Mouse (Mus musculus): ENCODE data around the gene Prpsap2. TPM values are rescaled to one million over a fixed set of nuclear protein-coding genes. Genes with fewer than 3 reads are reported as not detected.
"Not testable (repeated sequence)": the region's sequence is repeated elsewhere in the genome, so short reads cannot be mapped to it uniquely, and the experiment has no call there.

The Prpsap2 gene
- 19.8 and 24.8 TPM in 2 replicates for polyA plus RNA-seq (2016; fragmentation: Nextera tagmentation; extraction: Ambion mirVana)

DNA sequence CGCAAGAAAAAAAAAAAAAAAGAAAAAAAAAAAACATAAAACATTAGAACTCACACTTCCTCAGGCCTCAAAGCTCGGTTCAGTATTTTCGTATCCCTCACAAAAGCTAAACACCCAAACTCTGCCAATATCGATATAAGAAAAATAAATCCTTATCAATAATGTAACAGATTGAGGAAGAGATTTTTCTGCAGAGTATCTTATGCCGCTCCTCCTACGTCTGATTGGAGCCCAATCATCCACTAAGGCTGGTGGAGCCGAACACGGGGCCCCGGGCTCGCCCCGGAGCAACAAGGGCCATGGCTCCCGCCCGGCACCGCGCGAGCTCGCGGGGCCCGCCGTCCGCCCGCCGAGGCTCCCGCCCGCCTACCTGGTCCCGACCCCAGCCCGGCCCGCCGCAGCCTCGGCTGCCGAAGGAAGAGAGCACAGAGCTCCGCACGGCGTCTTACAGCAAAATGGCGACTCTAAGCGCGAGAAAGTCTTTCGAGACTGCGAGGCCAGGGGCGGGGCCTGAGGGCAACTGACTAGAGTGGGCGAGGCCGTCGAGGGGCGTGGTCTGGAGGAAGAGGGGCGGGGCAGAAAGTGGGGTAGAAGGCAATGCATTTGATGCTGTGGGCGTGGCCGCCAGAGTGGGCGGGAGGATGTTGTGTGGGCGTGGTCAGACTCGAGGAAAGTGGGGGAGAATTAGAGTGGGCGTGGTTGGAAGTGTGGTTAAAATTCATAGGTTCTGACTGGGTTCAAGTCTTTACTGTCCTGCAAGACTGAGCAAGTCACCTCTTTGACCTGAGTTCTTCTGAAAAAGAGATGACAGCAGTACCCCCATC lies at the start of gene Prpsap2:
TSS of gene Prpsap2 (minus strand) at position 505 of the 824 bp plus-strand sequence.
- H3K27ac ChIP-seq, result peak within 1 kb of the TSS; percentile 93
- no peaks in the 10 kb centered on the region for H3K27me3 ChIP-seq (ENCODE audit: insufficient read depth, poor library complexity, severe bottlenecking)
- H3K4me1 ChIP-seq, result peaks cover 7% of the 10 kb centered on the region; the same call in 1 of the 2 replicates
- peak within 1 kb of the TSS; percentile 74 for H3K4me3 ChIP-seq
- under 1% methylated on average over 51 of the region's 51 CpGs for WGBS
- H3K36me3 ChIP-seq, result peaks cover 6% of the 10 kb centered on the region
- H3K9me3 ChIP-seq, result no peaks in the 10 kb centered on the region
- DNase-seq (ENCODE audit: low spot score), result peak; percentile 99

GRCm38 (mm10) chr11:61809793-61810192 lies 47.9 kb upstream of the Prpsap2 start:
- H3K4me3 ChIP-seq, result no peak overlapping the region
- 56% methylated on average over 4 of the region's 4 CpGs for WGBS
- no peaks in the 10 kb centered on the region for H3K27me3 ChIP-seq (ENCODE audit: insufficient read depth, poor library complexity, severe bottlenecking)
- no peak for DNase-seq (ENCODE audit: low spot score)
- no peak overlapping the region for H3K27ac ChIP-seq
- peaks cover 53% of the 10 kb centered on the region for H3K36me3 ChIP-seq
- no peaks in the 10 kb centered on the region for H3K4me1 ChIP-seq
- H3K9me3 ChIP-seq, result no peaks in the 10 kb centered on the region

GRCm38 (mm10) chr11:61808551-61809117 lies 46.7 kb upstream of the Prpsap2 start:
- Histone ChIP-seq H3K4me3 (no peak overlapping the region), H3K4me1 (no peaks in the 10 kb centered on the region), H3K27ac (no peak overlapping the region), H3K36me3 (peaks cover 53% of the 10 kb centered on the region), H3K27me3 (ENCODE audit: insufficient read depth, poor library complexity, severe bottlenecking) (no peaks in the 10 kb centered on the region), H3K9me3 (no peaks in the 10 kb centered on the region)
- 87% methylated on average over 2 of the region's 2 CpGs for WGBS
- DNase-seq (ENCODE audit: low spot score), result no peak

GRCm38 (mm10) chr11:61793441-61793840 lies 31.6 kb upstream of the Prpsap2 start:
- DNase-seq (ENCODE audit: low spot score), result no peak
- Histone ChIP-seq H3K4me1 (no peaks in the 10 kb centered on the region; the same call in 1 of the 2 replicates), H3K36me3 (peaks cover 29% of the 10 kb centered on the region), H3K27me3 (ENCODE audit: insufficient read depth, poor library complexity, severe bottlenecking) (no peaks in the 10 kb centered on the region), H3K4me3 (no peak overlapping the region), H3K9me3 (no peaks in the 10 kb centered on the region), H3K27ac (no peak overlapping the region)
- WGBS, result 93% methylated on average over 1 of the region's 1 CpGs

GRCm38 (mm10) chr11:61788550-61788949 lies 26.7 kb upstream of the Prpsap2 start:
- H3K36me3 ChIP-seq, result peaks cover 42% of the 10 kb centered on the region
- DNase-seq (ENCODE audit: low spot score), result no peak
- H3K9me3 ChIP-seq, result no peaks in the 10 kb centered on the region
- 87% methylated on average over 1 of the region's 1 CpGs for WGBS
- H3K4me1 ChIP-seq, result no peaks in the 10 kb centered on the region
- no peak overlapping the region for H3K27ac ChIP-seq
- no peak overlapping the region for H3K4me3 ChIP-seq
- no peaks in the 10 kb centered on the region for H3K27me3 ChIP-seq (ENCODE audit: insufficient read depth, poor library complexity, severe bottlenecking)

DNA sequence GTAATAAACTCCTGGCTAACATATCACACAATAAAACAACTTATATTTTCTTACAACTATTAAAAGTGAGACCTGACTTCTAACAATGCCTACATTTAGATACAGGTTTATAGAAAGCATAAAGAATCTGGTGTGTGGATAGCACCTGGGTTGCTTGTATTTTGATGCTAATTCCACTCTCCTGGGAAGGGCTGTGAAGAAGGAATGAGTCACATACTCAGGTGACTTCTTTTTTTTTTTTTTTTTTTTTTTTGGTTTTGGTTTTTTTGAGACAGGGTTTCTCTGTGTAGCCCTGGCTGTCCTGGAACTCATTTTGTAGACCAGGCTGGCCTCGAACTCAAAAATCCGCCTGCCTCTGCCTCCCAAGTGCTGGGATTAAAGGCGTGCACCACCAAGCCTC lies 20.6 kb upstream of the Prpsap2 start:
- not testable (repeated sequence) for H3K9me3 ChIP-seq; H3K4me1 ChIP-seq; DNase-seq (ENCODE audit: low spot score); H3K4me3 ChIP-seq; H3K27me3 ChIP-seq (ENCODE audit: insufficient read depth, poor library complexity, severe bottlenecking); H3K27ac ChIP-seq
- peaks cover 39% of the 10 kb centered on the region for H3K36me3 ChIP-seq
- 90% methylated on average over 3 of the region's 3 CpGs for WGBS

DNA sequence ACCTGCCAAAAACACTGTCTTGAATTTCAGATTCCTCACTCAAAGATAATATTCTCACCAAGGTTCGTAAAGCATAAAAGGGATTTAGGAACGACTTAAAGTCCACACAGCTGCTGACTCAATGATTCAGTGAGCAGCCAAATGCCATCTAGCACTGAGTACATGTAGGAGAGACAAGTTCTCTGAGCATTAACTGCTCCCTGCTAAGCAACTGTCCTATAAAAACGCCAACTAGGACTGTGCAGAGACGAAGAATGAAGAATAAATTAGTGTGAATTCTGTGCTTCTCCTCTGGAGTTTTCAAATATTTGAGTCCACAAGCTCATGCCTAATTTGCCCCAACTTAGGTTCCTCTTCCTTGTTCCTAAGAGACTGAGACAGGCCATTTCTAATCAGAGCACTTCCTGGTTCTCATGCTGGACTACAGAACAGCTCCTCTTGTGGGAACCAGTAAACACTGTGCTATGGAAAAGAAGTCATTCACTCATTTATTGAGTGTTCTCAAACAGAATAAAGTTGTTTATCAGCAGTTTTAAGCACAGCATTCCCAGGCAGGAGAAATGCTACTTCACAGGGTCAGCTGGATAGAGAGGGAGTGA lies 12.8 kb upstream of the Prpsap2 start:
- H3K36me3 ChIP-seq, result peaks cover 19% of the 10 kb centered on the region
- WGBS, result 83% methylated on average over 4 of the region's 4 CpGs

GRCm38 (mm10) chr11:61760518-61760917 lies 1.4 kb downstream of the Prpsap2 start:
- DNase-seq (ENCODE audit: low spot score), result no peak
- no peaks in the 10 kb centered on the region for H3K27me3 ChIP-seq (ENCODE audit: insufficient read depth, poor library complexity, severe bottlenecking)
- peaks cover 15% of the 10 kb centered on the region for H3K36me3 ChIP-seq
- H3K4me1 ChIP-seq, result peaks cover 7% of the 10 kb centered on the region; the same call in 1 of the 2 replicates
- no peak overlapping the region for H3K27ac ChIP-seq
- no peaks in the 10 kb centered on the region for H3K9me3 ChIP-seq
- H3K4me3 ChIP-seq, result peak overlapping the region; percentile 74
- 74% methylated on average over 5 of the region's 5 CpGs for WGBS

More for the DNA sequence above, 12.8 kb upstream of the Prpsap2 start:
- H3K27ac ChIP-seq, result no peak overlapping the region
- DNase-seq (ENCODE audit: low spot score), result no peak
- no peaks in the 10 kb centered on the region for H3K27me3 ChIP-seq (ENCODE audit: insufficient read depth, poor library complexity, severe bottlenecking)
- no peaks in the 10 kb centered on the region for H3K9me3 ChIP-seq
- no peak overlapping the region for H3K4me3 ChIP-seq
- H3K4me1 ChIP-seq, result no peaks in the 10 kb centered on the region

GRCm38 (mm10) chr11:61757151-61757550 lies 4.7 kb downstream of the Prpsap2 start:
- H3K27ac ChIP-seq, result no peak overlapping the region
- no peaks in the 10 kb centered on the region for H3K27me3 ChIP-seq (ENCODE audit: insufficient read depth, poor library complexity, severe bottlenecking)
- H3K36me3 ChIP-seq, result peaks cover 42% of the 10 kb centered on the region
- no peak for DNase-seq (ENCODE audit: low spot score)
- 80% methylated on average over 2 of the region's 2 CpGs for WGBS
- no peaks in the 10 kb centered on the region for H3K9me3 ChIP-seq
- no peak overlapping the region for H3K4me3 ChIP-seq
- H3K4me1 ChIP-seq, result peaks cover 7% of the 10 kb centered on the region; the same call in 1 of the 2 replicates

DNA sequence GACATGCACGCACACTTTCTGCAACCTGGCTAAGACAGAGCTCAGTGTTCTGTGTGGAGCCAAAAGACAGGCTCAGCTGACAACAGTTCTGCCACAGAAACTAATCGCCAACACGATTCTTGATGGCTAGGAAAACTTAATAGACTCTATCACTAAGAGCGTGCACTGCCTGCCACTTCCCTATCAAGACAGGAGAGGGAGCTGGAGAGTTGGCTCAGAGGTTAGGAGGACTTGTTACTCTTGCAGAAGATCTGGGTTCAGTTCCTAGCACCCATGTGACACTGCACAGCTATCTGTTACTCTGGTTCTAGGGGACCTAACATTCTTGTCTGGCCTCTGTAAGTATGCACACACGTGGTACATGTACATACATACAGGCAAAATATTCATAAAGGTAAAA lies 10.3 kb downstream of the Prpsap2 start:
- DNase-seq (ENCODE audit: low spot score), result no peak
- no peak overlapping the region for H3K27ac ChIP-seq
- no peaks in the 10 kb centered on the region for H3K9me3 ChIP-seq
- H3K27me3 ChIP-seq (ENCODE audit: insufficient read depth, poor library complexity, severe bottlenecking), result no peaks in the 10 kb centered on the region
- peaks cover 81% of the 10 kb centered on the region for H3K36me3 ChIP-seq
- WGBS, result 83% methylated on average over 5 of the region's 5 CpGs
- no peaks in the 10 kb centered on the region for H3K4me1 ChIP-seq
- no peak overlapping the region for H3K4me3 ChIP-seq

GRCm38 (mm10) chr11:61747161-61747560 lies 14.7 kb downstream of the Prpsap2 start:
- Histone ChIP-seq H3K4me1 (no peaks in the 10 kb centered on the region), H3K36me3 (peaks cover 72% of the 10 kb centered on the region), H3K9me3 (no peaks in the 10 kb centered on the region), H3K4me3 (no peak overlapping the region), H3K27ac (no peak overlapping the region), H3K27me3 (ENCODE audit: insufficient read depth, poor library complexity, severe bottlenecking) (no peaks in the 10 kb centered on the region)
- no peak for DNase-seq (ENCODE audit: low spot score)
- 80% methylated on average over 3 of the region's 3 CpGs for WGBS

DNA sequence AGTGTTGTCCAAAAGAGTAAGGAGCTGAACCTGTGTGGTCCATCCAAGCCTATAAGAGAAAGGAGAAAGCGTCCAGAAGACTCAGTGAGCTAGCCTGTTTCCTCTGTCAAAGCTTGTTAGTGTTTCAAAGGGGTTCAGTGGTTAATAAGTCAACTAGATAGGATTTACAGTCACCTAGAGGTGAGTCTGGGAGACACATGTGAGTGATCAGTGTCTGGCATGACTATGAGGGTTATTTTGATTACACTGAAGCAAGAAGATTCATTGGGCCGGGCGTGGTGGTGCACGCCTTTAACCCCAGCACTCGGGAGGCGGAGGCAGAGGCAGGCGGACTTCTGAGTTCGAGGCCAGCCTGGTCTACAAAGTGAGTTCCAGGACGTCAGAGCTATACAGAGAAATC lies 16.1 kb downstream of the Prpsap2 start:
- no peak for DNase-seq (ENCODE audit: low spot score)
- H3K27me3 ChIP-seq (ENCODE audit: insufficient read depth, poor library complexity, severe bottlenecking), result no peaks in the 10 kb centered on the region
- H3K4me1 ChIP-seq, result no peaks in the 10 kb centered on the region
- H3K9me3 ChIP-seq, result no peaks in the 10 kb centered on the region
- H3K4me3 ChIP-seq, result no peak overlapping the region
- H3K27ac ChIP-seq, result no peak overlapping the region
- 94% methylated on average over 9 of the region's 9 CpGs for WGBS
- peaks cover 71% of the 10 kb centered on the region for H3K36me3 ChIP-seq

- no peak overlapping the region for H3K27ac ChIP-seq
- DNase-seq (ENCODE audit: low spot score), result no peak
- 63% methylated on average over 3 of the region's 3 CpGs for WGBS
- H3K4me1 ChIP-seq, result no peaks in the 10 kb centered on the region
- H3K9me3 ChIP-seq, result no peaks in the 10 kb centered on the region
- H3K36me3 ChIP-seq, result peaks cover 72% of the 10 kb centered on the region
- no peaks in the 10 kb centered on the region for H3K27me3 ChIP-seq (ENCODE audit: insufficient read depth, poor library complexity, severe bottlenecking)
- H3K4me3 ChIP-seq, result no peak overlapping the region
Measured at GRCm38 (mm10) chr11:61744460-61744859, 17.4 kb downstream of the Prpsap2 start.
